Mouse (Mus musculus) urinary bladder, postnatal 14 days (tissue): Measurements from ENCODE around the gene Rps16.

Experiments
- DNase-seq: peaks from one replicate; pipeline ENCODE4 v3.0.0; 2021; ENCODE audit warnings: low spot score

Gene Rps16

GRCm38 (mm10) chr7:28348601-28349000 is 1.9 kb upstream of the Rps16 start:
- no peak for DNase-seq

GRCm38 (mm10) chr7:28351676-28352191 is 1.3 kb downstream of the Rps16 start:
- no peak for DNase-seq

GRCm38 (mm10) chr7:28353267-28353666 is 2.8 kb downstream of the Rps16 start:
- no peak for DNase-seq

GRCm38 (mm10) chr7:28354113-28354581 is 3.7 kb downstream of the Rps16 start:
- no peak for DNase-seq

- DNase-seq = no peak
These were observed 4.1 kb downstream of the Rps16 start for GRCm38 (mm10) chr7:28354596-28354995.

- no peak for DNase-seq
These were observed 4.8 kb downstream of the Rps16 start for GRCm38 (mm10) chr7:28355221-28355620.

GRCm38 (mm10) chr7:28356981-28357380 is 6.5 kb downstream of the Rps16 start:
- DNase-seq = peak; percentile 59

GRCm38 (mm10) chr7:28357984-28358383 is 7.5 kb downstream of the Rps16 start:
- no peak for DNase-seq

GRCm38 (mm10) chr7:28358431-28358830 is 8.0 kb downstream of the Rps16 start:
- no peak for DNase-seq

- DNase-seq = peak; percentile 24
These were observed 9.4 kb downstream of the Rps16 start for GRCm38 (mm10) chr7:28359854-28360253.

GRCm38 (mm10) chr7:28360291-28360690 is 9.8 kb downstream of the Rps16 start:
- DNase-seq = no peak

- peak; percentile 3 for DNase-seq
These were observed 11.3 kb downstream of the Rps16 start for GRCm38 (mm10) chr7:28361647-28362341.

GRCm38 (mm10) chr7:28362441-28363060 is 12.1 kb downstream of the Rps16 start:
- DNase-seq = no peak

- DNase-seq = peak; percentile 4
These were observed 17.3 kb downstream of the Rps16 start for GRCm38 (mm10) chr7:28367663-28368275.

- no peak for DNase-seq
These were observed 17.9 kb downstream of the Rps16 start for GRCm38 (mm10) chr7:28368276-28368920.

- no peak for DNase-seq
These were observed 19.6 kb downstream of the Rps16 start for GRCm38 (mm10) chr7:28370051-28370450.

GRCm38 (mm10) chr7:28370977-28371513 is 20.6 kb downstream of the Rps16 start:
- peak; percentile 72 for DNase-seq

GRCm38 (mm10) chr7:28371514-28371989 is 21.1 kb downstream of the Rps16 start:
- peak; percentile 62 for DNase-seq

- DNase-seq = peak; percentile 98
These were observed 22.0 kb downstream of the Rps16 start, which contains the start of gene Plekhg2 for GRCm38 (mm10) chr7:28372251-28373108. TSS of gene Plekhg2 (minus strand) at chr7:28372599.

- peak; percentile 84 for DNase-seq
These were observed 22.7 kb downstream of the Rps16 start for GRCm38 (mm10) chr7:28373131-28373581.
